Mouse (Mus musculus) heart, embryonic 11.5 days (tissue): ENCODE results near the gene Myh7. TPM values are rescaled to one million over a fixed set of nuclear protein-coding genes. Genes with fewer than 3 reads are reported as not detected.
"Not testable (repeated sequence)": the region's sequence is repeated elsewhere in the genome, so short reads cannot be mapped to it uniquely, and the experiment has no call there.

Source experiments
- ATAC-seq: fragments of 200-750 bp; cut with Nextera tagmentation; replicated peaks from 2 replicates; pipeline ENCODE4 v1.8.0; 2017; ENCODE audit warnings: moderate library complexity; ENCODE audit not compliant: insufficient number of reproducible peaks, low FRiP score, low TSS enrichment
- H3K27ac ChIP-seq: fragments of 300-500 bp; sonication (generic); 2 replicates; pipeline ENCODE4 v1.5.1; 2014; ENCODE audit warnings: mild to moderate bottlenecking, low read depth, low read length
- H3K27me3 ChIP-seq: fragments of 300-500 bp; sonication (generic); 2 replicates; pipeline ENCODE4 v1.6.1; 2014; ENCODE audit warnings: mild to moderate bottlenecking, low read length, mixed read lengths; ENCODE audit not compliant: control insufficient read depth, insufficient read depth
- H3K36me3 ChIP-seq: fragments of 300-500 bp; sonication (generic); 2 replicates; pipeline ENCODE4 v1.6.1; 2014; ENCODE audit warnings: mild to moderate bottlenecking, low read length, moderate library complexity, mixed read lengths; ENCODE audit not compliant: control insufficient read depth, insufficient read depth
- H3K4me1 ChIP-seq: fragments of 300-500 bp; sonication (generic); 2 replicates; pipeline ENCODE4 v1.6.1; 2014; ENCODE audit warnings: low read length; ENCODE audit not compliant: control insufficient read depth, insufficient read depth
- H3K4me2 ChIP-seq: fragments of 300-500 bp; sonication (generic); 2 replicates; pipeline ENCODE4 v1.6.1; 2014; ENCODE audit warnings: mild to moderate bottlenecking, moderate library complexity
- H3K4me3 ChIP-seq: fragments of 300-500 bp; sonication (generic); 2 replicates; pipeline ENCODE4 v1.5.1; 2014; ENCODE audit warnings: low read depth, low read length
- H3K9ac ChIP-seq: fragments of 300-500 bp; sonication (generic); 2 replicates; pipeline ENCODE4 v1.6.1; 2014; ENCODE audit warnings: mild to moderate bottlenecking, low read depth, low read length, moderate library complexity
- H3K9me3 ChIP-seq: fragments of 300-500 bp; sonication (generic); replicated peaks from 2 replicates; pipeline ENCODE4 v1.6.1; 2016; ENCODE audit warnings: low read length; ENCODE audit not compliant: control insufficient read depth
- WGBS: fragments of 180-500 bp; shearing (Covaris S2); extraction: QIAGEN DNeasy Blood & Tissue Kit; methylation state at CpG from one replicate; pipeline ENCODE4 v1.1.7; 2014; ENCODE audit not compliant: insufficient replicate concordance; 5-methylcytosine and 5-hydroxymethylcytosine counted together
- polyA plus RNA-seq: library from polyadenylated mRNA; unstranded; fragments of >200 nt; fragmentation: Nextera tagmentation; extraction: Ambion mirVana; gene quantifications from 2 replicates; pipeline ENCODE4 v1.2.1, GENCODE M21; 2014

Gene Myh7
- polyA plus RNA-seq, 1 experiment from 2014 or later: 3,446 TPM

GRCm38 (mm10) chr14:54972786-54973185 lies 21.6 kb downstream of the Myh7 start:
- not testable (repeated sequence) for H3K36me3 ChIP-seq, H3K4me2 ChIP-seq, H3K9ac ChIP-seq, ATAC-seq, H3K9me3 ChIP-seq, H3K4me3 ChIP-seq, H3K27me3 ChIP-seq
- peaks cover 20% of the 10 kb centered on the region for H3K4me1 ChIP-seq
- 78% methylated on average over 7 of the region's 11 CpGs for WGBS
- H3K27ac ChIP-seq: peak overlapping the region; percentile 59; the same call in 1 of the 2 replicates

- H3K4me3 ChIP-seq: no peak overlapping the region
- H3K4me2 ChIP-seq: no peak overlapping the region; the same call in 1 of the 2 replicates
- peak overlapping the region; percentile 95 for H3K27ac ChIP-seq
- no peaks in the 10 kb centered on the region for H3K9me3 ChIP-seq
- H3K27me3 ChIP-seq: no peaks in the 10 kb centered on the region; the same call in 1 of the 2 replicates
- H3K9ac ChIP-seq: no peak overlapping the region
- no peaks in the 10 kb centered on the region; the same call in 1 of the 2 replicates for H3K36me3 ChIP-seq
- H3K4me1 ChIP-seq: peaks cover 23% of the 10 kb centered on the region
- ATAC-seq: no peak; the same call in 1 of the 2 replicates
These were observed 26.1 kb downstream of the Myh7 start for GRCm38 (mm10) chr14:54968344-54968743.

- ATAC-seq: 0 out of 2 replicates have a peak, but pooled peaks have one; percentile 5
- Histone ChIP-seq H3K9me3 (no peaks in the 10 kb centered on the region), H3K9ac (peak overlapping the region; percentile 50; the same call in 1 of the 2 replicates), H3K27ac (peak overlapping the region; percentile 95), H3K4me3 (no peak overlapping the region), H3K36me3 (peaks cover under 1% of the 10 kb centered on the region; the same call in 1 of the 2 replicates), H3K27me3 (no peaks in the 10 kb centered on the region; the same call in 1 of the 2 replicates), H3K4me2 (peak overlapping the region; percentile 25), H3K4me1 (peaks cover 23% of the 10 kb centered on the region)
- 48% methylated on average over 3 of the region's 3 CpGs for WGBS
These were observed 26.6 kb downstream of the Myh7 start for GRCm38 (mm10) chr14:54967874-54968273.

- Histone ChIP-seq H3K27me3 (no peaks in the 10 kb centered on the region; the same call in 1 of the 2 replicates), H3K4me3 (peak within 1 kb of the TSS; percentile 51), H3K9me3 (no peaks in the 10 kb centered on the region), H3K4me2 (peak within 1 kb of the TSS; percentile 66), H3K9ac (peak within 1 kb of the TSS; percentile 86), H3K4me1 (peaks cover 20% of the 10 kb centered on the region), H3K36me3 (peaks cover 2% of the 10 kb centered on the region; the same call in 1 of the 2 replicates), H3K27ac (peak within 1 kb of the TSS; percentile 95)
- peak; percentile 53 for ATAC-seq
- 37% methylated on average over 7 of the region's 7 CpGs for WGBS
These were observed 28.0 kb downstream of the Myh7 start, which contains the start of gene Myh6 for GRCm38 (mm10) chr14:54966320-54966977. Gene Myh6 (minus strand): TSS chr14:54966927.

- Histone ChIP-seq H3K4me2 (peak overlapping the region; percentile 66), H3K4me3 (peak overlapping the region; percentile 51), H3K9me3 (no peaks in the 10 kb centered on the region), H3K36me3 (peaks cover 2% of the 10 kb centered on the region; the same call in 1 of the 2 replicates), H3K27ac (peak overlapping the region; percentile 95), H3K9ac (peak overlapping the region; percentile 86), H3K27me3 (no peaks in the 10 kb centered on the region; the same call in 1 of the 2 replicates), H3K4me1 (peaks cover 18% of the 10 kb centered on the region)
- WGBS: 51% methylated on average over 6 of the region's 6 CpGs
- ATAC-seq: no peak
These were observed 28.8 kb downstream of the Myh7 start for GRCm38 (mm10) chr14:54965631-54966030.

GRCm38 (mm10) chr14:54965044-54965443 lies 29.4 kb downstream of the Myh7 start:
- Histone ChIP-seq H3K9me3 (no peaks in the 10 kb centered on the region), H3K27me3 (no peaks in the 10 kb centered on the region; the same call in 1 of the 2 replicates), H3K36me3 (peaks cover 2% of the 10 kb centered on the region; the same call in 1 of the 2 replicates), H3K4me3 (peak overlapping the region; percentile 51), H3K4me1 (peaks cover 16% of the 10 kb centered on the region), H3K27ac (peak overlapping the region; percentile 95), H3K9ac (peak overlapping the region; percentile 86), H3K4me2 (peak overlapping the region; percentile 66)
- WGBS: 49% methylated on average over 15 of the region's 15 CpGs
- no peak for ATAC-seq

- Histone ChIP-seq H3K4me1 (peaks cover 7% of the 10 kb centered on the region; the same call in 1 of the 2 replicates), H3K27ac (peak overlapping the region; percentile 95), H3K27me3 (no peaks in the 10 kb centered on the region; the same call in 1 of the 2 replicates), H3K36me3 (peaks cover 2% of the 10 kb centered on the region; the same call in 1 of the 2 replicates), H3K9ac (peak overlapping the region; percentile 86), H3K9me3 (no peaks in the 10 kb centered on the region), H3K4me3 (peak overlapping the region; percentile 51), H3K4me2 (peak overlapping the region; percentile 66)
- no peak for ATAC-seq
- 69% methylated on average over 11 of the region's 11 CpGs for WGBS
These were observed 30.7 kb downstream of the Myh7 start for GRCm38 (mm10) chr14:54963727-54964126.

GRCm38 (mm10) chr14:54962714-54963113 lies 31.7 kb downstream of the Myh7 start:
- H3K27me3 ChIP-seq: no peaks in the 10 kb centered on the region; the same call in 1 of the 2 replicates
- peak overlapping the region; percentile 51 for H3K4me3 ChIP-seq
- H3K9ac ChIP-seq: peak overlapping the region; percentile 86
- peak overlapping the region; percentile 95 for H3K27ac ChIP-seq
- 63% methylated on average over 7 of the region's 7 CpGs for WGBS
- ATAC-seq: no peak
- peak overlapping the region; percentile 66 for H3K4me2 ChIP-seq
- no peaks in the 10 kb centered on the region for H3K9me3 ChIP-seq
- peaks cover 3% of the 10 kb centered on the region; the same call in 1 of the 2 replicates for H3K4me1 ChIP-seq
- peaks cover 2% of the 10 kb centered on the region; the same call in 1 of the 2 replicates for H3K36me3 ChIP-seq
